Mouse (Mus musculus) kidney, adult 9 months (tissue): ENCODE measurements around the gene Galnt18.

Experiments
- DNase-seq: peaks from one replicate; pipeline ENCODE4 v3.0.0; 2022

The Galnt18 gene

DNA sequence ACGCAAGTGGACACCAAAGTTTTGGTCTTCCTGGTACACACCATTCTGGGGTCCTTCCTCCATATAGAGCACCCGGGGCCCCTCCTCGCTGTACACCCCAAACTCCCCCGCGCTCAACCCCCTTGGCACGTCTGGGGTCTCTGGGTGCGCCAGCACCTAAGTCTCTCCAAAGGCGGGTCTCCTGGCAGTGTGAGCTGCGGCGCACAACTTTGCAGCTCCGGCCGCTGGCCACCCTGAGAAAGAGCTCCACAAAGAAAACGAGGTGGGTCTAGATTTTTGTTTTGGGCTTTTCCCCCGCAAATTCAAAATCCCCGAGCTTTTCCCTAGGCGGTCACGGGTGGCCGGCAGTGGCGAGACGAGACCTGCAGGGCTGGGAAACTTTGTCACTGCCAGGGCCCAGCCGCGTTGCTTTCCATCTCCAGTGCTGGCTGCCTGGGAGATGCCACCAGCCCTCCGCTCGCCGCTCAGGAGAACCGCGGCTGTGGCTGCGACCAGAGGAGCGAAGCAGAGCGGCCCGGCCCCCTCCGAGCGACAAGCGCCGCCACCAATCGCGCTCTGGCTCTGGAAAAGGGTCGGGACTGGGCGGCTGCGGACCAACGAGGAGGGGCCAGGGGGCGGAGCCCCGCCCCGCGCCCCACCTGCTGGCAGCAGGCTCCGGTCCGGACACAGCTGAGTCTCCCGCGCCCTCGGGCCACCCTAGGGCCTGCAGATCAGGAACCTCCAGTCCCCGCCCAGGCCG is at the start of gene Galnt18:
TSS of gene Galnt18 (minus strand) at position 474 of the 739 bp plus-strand sequence.
- peak; percentile 96 for DNase-seq

DNA sequence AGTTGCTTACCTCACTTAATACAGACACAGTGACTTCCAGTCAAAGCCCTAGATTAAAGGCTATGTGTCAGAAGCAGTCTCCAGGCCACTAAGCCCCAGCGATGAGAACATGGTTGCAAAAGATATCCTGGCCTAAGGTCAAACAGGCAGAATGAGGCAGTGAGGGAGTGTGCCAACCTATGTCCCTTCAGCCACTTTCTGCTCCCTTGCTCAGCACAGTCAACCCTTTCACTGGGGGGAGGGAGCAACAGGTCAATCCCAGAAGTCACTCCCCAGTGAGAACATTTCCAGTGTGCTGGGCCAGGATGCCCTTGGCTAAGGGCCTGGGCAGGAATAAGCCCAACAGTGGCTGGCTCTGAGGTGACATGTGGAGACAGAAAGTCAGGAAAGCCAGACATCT is 47.6 kb upstream of the Galnt18 start:
- DNase-seq = no peak

DNA sequence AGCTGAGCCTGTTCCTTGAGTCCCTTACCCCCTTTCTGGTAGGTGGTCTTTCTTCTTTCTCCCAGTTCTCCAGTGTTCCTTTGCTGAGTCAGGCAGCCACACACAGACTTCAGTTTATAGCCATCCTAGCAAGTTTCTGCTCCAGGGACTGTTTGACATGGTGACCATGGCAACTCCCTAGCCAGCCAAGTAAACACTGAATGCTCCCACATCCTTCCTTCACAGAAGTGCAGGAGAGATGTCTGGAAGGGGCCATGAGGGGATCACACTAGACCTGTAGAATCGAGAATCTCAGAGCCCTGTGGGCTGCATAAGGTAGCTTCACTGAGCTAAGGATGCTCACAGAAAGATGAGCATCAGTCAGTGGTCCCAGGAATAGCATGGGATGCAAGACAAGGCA is 33.3 kb upstream of the Galnt18 start:
- DNase-seq = no peak

DNA sequence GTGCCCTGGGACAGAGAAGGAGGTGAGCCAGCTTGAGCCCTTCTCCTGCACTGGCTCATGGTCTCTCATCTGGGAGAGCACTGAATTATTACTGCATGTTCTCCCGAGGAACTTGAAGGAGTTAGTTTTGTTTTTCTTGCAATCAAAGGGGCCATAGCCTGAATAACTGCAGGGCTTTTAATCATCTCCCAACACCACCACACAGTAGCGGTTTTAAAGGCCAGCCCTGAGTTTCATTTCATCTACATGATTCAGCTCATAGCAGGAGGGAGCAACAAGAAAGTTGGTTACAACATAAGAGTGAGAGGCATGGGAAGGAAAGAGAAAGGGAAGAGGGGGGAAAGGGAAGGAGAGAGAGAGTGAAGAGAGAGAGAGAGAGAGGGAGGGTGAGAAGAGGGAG is 31.3 kb upstream of the Galnt18 start:
- no peak for DNase-seq

DNA sequence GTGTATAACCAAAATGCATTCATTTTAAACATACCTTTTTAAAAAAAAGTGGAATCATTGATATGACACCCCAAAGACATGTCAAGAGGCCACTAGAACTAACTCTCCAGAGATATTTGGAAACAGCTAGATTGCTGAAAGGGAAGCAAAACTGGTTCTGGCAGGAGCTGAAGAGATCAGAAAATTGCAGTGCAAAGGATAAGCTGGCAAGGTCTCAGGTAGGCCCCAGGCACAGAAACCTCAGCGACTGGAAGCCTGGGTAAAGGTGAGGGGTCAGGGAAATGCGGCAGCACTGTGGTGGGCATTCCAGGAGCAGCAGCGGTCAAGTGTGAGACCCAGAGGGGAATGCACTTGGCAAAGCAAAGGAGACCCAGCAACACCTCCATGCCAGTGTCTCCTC is 30.0 kb upstream of the Galnt18 start:
- no peak for DNase-seq

DNA sequence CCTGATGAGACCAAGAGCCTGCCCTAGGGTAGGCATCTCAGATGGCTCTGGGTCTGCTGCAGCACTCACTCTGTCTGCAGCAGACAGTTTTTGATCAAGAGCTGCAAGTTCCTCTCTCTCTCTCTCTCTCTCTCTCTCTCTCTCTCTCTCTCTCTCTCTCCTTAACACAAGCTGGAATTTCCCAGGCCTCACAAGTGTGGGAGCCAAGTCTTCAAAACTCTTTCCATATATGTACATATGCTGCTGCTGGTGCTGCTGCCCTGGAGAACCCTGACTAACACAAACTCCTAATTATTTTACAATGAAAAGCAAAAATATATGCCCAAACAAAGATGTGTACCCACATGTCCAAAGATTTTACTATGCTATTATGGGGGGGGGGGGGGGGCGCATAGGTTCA is 26.3 kb upstream of the Galnt18 start:
- DNase-seq = no peak

DNA sequence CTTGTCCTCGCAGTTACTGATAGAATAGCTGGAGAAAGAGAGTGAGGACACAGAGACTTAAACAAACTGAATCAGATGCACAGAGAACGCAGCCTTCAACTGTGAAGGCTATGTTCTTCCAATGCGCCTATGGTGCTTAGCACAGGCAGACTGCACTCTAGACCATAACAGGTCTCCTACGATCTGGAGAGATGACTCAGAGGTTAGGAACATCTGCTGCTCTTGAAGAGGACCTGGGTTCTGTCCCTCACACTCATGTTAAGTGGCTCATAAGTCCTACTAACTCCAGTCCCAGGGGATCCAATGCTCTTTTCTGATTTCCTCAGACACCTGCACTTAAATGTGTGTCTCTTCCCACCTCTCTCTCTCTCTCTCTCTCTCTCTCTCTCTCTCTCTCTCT is 24.9 kb upstream of the Galnt18 start:
- no peak for DNase-seq

DNA sequence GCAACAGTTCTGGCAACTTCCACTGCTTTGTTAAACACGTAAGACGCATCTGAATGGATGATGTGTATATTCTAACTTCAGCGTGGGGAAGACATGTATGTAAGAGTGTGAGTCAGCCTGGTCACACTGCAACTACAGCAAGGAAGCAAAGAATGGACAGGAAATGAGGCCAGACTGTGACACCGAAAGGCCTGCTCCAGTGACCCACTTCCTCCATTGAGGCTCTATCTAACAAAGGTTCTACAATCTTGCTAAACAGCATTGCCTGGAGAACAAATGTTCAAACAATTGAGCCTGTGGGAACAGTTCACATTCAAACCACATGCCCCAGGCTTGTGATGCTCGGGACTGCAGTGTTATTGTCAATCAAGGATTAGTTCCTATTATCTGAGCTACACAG is 21.0 kb upstream of the Galnt18 start:
- DNase-seq = no peak

DNA sequence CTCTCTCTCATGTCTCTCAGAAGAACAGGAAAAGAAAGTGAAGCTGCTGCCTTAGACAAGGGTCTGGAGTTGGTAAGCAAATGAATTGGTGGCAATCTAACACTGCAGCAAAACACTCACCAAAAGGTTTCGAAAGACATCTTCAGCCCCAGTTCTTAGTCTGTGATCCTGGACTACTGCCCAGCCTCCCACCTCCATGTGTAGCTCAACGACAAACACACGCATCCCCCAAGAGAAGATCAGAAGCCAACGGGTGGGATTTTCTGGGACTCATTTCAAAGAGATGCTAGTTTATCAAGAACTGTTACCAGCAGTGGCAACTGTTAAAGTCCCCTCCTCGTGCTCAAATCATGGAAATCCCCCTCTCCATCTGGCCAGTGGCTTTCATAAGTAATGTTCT is 20.3 kb upstream of the Galnt18 start:
- no peak for DNase-seq

DNA sequence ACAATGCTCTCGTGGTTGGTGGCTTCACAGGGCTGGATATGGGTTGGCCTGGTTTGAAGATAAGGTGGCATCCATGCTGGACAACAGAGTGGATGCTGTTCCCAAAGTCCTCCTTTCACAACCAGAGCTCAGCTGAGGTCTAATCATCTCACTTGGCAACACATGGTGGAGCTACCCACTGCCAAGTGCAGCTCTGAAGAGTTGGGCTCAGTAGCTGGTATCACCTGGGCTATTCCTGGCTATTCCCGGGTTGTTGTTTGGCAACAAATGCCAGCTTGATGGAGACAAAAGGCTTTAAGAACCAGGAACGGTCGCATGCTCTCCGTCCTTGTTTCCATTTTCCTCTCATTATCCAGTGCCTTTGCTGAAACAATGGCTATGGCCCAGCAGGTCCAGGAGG is 19.2 kb upstream of the Galnt18 start:
- no peak for DNase-seq

DNA sequence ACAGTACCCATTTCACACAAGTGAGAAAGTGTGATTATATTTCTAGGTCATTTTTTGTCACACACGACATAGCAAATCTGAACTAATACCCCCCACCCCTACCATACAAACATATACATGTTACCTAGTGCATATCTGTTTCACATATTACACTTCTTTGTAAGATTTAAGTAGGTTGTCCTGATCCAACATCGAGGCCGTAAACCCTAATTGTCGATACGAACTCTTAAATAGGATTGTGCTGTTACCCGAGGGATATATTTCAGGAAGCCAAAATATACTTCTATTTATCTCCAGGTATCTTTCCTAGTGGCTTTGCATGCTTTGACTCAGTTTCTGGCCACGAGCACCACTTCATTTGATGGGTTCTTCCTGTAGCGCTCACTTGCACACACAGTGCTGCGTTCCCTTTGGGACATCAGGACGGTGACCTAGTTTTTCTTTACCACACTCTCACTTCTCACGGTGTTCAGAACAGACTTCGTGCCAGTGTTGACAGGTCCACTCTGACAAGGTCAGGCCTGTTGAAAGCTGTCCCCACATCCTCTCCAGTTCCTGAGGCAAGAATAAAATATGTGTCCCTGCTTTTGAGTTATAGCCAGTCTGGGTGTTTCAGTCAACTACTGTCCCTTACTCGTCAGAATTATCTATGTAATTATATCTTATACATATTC is 17.7 kb upstream of the Galnt18 start:
- no peak for DNase-seq

DNA sequence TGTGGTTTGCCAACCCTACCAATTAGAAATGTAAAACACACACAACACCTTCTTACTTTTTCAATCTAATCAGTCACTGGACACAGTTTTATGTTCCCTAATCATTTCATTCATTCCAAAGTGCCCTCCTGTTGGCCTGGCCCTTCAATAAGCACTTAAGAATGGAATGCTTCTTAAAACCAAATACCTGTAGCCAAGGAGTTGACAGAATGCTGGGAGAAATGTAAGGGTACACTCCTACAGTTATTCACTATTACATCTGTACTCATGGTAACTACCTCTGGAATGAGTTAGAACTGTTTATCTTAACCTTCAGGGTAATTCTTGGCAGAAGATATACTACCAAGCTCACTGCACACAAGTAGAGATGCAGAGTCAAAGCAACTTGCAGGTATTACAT is 15.3 kb upstream of the Galnt18 start:
- no peak for DNase-seq

DNA sequence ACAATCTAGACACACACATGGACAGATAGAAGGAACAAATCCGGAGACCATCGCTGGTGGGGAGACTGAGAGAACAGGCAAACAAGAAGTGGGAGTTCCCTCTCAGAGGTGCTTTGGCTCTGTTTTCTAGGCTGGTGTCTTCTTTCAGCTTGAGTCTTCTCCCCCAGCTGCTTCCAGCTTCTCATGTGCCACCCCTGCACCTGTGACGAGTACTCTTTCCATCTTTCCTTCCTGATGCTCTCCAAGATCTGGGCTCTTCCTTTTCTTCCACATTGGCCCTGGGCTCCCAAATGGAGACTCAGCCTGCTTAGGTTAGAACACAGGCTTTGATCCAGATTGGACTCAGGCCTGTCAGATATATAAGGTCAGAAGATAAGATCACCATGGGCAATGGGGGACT is 12.4 kb upstream of the Galnt18 start:
- no peak for DNase-seq

DNA sequence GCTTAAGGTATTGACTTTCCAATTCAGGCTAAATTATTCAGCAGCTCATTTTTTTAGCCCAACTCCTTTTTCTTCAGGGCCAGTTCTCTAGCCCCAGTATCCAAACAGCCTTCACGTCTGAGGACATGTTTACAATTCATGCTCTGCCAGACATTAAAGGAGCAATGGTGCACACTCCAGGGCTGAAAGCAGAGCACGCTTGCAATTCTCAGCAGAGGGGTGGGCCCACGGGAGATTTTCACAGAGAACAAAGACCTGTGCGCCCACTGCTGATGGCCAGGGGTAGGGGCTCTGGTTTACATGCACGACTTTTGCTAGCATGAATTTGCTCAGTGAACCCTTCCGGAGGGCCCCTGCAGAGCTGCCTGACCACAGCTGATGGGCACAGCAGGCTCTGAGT is 11.6 kb upstream of the Galnt18 start:
- no peak for DNase-seq

DNA sequence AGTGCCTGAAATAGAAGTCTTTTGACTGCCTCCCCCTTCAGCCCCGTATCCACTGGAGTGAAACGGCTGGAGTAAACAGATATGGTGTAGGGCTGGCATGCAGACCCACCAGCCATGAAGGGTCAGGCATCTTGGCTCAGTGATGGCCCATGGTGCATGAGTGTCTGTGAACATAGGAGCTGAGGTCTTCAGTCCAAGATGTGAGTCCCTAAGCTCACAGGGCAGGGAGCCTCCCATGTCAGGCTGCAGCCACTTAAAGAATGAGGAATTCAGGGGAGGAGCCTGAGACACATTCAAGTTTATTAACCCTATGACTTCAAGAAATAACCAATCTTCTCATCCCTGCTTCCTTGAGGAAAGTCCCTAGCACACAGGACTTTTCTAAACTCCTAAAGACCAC is 8.1 kb upstream of the Galnt18 start:
- DNase-seq = no peak

DNA sequence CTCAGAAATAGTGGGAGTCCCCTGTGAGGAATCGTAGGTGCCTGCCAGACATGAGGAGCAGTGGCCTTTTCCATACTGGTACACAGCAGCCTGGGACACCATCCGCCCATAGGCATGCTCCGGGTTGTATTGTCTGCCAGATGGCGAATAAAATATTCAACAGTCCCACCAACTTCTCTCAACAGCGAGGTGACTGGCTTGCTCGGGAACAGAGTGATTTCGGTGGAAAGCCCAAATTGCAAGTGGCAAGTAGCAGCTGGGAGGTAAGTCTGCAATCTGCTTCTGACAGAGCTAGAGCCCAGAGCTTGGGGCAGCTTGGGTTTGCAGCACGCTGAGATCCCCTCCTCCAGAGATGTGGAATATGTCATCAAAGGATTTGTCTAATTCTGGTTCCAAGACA is 5.7 kb upstream of the Galnt18 start:
- no peak for DNase-seq

DNA sequence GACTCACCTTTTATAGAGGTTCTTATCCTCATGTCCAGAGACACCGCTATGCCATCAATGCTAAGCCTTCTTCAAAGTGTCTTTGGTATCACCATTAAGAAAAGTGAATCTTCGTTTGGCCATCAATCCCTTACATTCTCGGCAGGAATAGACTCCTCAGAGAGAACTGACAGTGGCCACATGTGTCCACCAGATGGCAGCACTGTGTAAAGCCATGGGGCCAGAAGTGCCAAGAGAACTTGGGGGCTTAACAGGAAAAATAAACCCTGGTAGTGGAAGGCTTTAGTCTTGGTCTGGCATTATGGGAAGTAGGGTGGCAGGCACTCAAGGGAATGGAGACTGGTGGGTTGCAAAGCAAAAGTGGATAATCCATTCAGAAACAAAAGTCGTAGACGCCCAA is 2.3 kb upstream of the Galnt18 start:
- peak; percentile 74 for DNase-seq

DNA sequence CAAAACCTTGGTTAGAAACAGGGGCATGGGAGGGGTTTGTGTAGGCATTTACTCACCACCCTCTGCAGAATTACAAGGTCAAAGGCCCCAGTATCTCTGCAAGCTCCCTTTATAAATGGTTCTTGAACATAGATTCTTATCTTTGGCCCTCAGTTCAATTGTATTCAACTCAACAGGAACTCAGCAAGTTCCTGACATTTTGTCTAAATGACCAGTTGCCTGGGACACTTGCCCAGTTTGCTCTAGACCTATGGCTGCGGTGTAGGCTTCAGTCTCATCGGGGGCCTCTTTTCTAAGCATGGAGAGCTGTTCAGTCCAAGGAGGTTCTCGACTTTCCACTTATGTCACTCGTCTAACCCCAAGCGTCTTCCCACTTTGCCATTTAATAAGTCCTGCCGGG is 1.5 kb upstream of the Galnt18 start:
- DNase-seq = peak; percentile 42

DNA sequence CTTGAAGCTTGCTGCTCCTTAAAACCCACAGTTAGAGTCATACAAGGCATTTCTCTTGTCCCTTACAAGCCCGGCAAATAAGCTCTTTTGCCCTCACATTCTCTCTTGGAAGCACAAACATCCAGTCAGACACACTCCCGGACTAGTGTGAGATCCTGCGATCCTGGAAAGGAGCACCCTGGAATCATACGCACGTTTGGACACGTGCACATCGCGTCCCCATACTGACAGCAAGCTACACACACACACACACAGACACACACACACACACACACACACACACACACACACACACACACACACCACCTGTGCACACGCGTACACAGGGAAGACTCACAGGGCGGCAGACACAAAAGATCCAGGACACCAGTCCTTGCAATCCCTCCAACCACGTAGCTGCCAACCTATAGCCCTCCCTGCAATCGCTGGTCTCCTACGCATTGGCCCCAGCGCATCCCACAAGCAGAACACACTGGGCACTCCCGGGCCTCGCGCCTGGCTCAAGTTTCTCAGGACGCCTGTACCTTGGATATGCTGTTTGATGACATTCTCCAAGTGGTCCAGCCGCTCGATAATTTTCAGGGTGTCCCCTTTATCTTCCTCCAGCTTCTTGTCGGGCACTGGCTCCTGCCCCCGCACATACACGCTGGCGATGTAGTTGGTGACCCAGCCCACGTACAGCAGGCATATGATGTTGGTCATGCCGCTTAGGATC is 831 bp downstream of the Galnt18 start:
- DNase-seq = peak; percentile 46

DNA sequence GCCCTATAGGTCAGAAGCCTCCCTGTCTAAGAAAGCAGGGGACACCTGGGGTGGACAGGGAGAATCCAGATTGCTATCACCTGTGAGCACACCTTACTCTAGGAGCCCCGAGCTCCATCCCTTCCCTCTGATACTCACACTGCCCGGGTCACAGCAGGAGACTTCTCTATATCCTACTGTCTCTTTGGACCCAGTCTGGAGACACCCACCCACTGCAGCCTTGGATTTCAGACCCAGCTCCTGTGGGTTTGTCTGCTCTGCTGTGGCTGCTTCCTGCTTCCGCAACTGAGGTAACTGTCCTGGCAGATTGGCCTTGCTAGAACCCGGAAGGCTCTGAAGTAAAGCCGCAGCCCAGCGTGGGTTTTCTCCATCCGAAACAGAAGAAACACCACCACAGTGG is 1.6 kb downstream of the Galnt18 start:
- DNase-seq = peak; percentile 37

DNA sequence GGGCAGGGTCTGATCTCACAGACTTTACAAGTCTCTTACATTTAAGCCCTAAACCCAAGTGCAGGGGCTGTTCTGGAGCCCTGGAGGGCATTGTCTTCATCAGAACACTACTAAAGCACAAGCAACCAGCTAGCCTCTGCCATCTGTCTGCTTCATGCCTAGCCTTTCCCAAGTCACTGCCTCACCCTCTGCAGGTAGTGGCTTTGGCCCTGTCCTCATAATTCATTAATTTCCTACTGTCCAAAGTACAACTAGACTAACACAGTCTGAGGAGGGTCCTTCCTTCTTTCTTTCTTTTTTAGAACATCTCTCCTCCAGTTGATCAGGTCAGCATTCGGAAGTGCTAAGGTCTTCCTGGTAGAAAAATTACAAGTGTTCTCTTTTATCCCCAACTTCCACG is 2.6 kb downstream of the Galnt18 start:
- peak; percentile 84 for DNase-seq

DNA sequence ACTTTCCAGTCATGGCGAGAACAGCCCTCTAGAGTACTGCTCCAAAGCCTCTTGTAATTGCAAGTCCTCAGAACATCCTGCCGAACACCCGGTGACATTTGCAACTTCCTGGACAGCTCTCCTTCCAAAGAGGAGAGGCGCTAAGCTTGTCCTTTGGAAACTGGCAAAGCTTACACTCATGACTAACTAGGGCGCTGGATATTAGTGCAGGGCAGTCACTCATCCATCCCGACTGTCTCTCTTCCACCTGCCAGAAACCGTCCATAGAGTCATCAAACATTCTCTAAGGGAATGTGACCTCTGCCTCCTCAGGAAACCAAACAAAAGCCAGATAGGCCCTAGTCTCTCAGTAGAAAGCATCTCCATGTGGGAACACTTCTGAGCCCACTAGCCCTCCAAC is 3.6 kb downstream of the Galnt18 start:
- DNase-seq = peak; percentile 91

DNA sequence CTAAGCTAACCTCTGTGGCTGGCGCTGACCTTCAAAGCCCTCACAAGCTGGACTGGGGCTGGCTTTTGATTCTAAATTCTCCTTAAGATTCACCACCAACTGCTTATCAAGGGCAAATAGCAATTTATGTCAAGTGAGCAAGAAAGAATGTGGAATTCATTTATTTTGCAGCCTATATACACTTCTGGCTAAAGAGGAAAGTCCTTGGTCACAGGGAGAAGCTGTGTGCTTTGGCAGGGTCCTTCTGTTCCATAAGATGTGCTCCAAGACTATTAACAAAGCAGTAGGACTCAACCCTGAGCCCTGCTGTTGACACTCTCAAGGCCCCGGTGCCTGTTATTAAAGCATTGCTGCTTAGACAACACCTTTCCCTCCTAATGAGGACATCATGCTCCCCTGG is 7.4 kb downstream of the Galnt18 start:
- DNase-seq = peak; percentile 30

DNA sequence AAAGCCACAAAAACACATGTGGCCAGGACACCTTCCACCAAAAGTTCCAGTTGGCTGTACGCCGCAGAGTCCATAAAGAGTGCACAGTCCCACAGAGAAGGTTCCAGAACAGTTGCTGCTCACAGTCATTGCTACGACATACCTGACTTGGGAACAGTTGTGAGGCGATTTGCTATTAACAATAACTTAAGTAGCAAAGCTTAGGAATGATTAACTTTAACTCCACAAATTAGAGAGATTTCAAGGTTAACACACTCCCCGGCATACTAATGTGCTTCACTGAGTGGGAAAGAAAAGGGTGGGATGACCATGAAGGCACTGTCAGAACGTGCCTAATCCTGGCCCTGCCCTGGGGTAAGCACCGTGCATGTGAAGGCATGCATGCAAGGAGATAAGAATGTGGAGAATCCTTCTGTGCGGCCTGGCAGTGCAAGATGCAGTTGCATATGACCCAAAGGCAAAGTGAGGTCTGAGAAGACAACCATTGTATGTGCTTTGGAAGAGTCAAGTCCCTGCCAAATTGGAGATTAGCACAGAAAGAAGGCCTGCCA is 8.5 kb downstream of the Galnt18 start:
- DNase-seq = peak; percentile 91
